Mouse (Mus musculus): ENCODE measurements around the gene Slc36a4. TPM values are rescaled to one million over a fixed set of nuclear protein-coding genes. Genes with fewer than 3 reads are reported as not detected.

Gene Slc36a4
- polyA plus RNA-seq, 1 experiment, result 7.7 TPM

Other genes starting within 250 kb of the Slc36a4 start
- 21.3 and 32.3 TPM in 2 replicates for gene Smco4, start 216.3 kb upstream of the Slc36a4 start, polyA plus RNA-seq (2012; rRNA removed)
- gene Deup1, start 81.8 kb upstream of the Slc36a4 start, polyA plus RNA-seq (2012; rRNA removed), result 0.30 and 0.57 TPM in 2 replicates
- gene Mtnr1b, start 164.8 kb downstream of the Slc36a4 start, polyA plus RNA-seq (2012; rRNA removed), result not detected in 2 replicates

All from gonadal fat pad, adult 2 months (tissue).